Mouse (Mus musculus): ENCODE measurements at regions not wholly inside any gene's neighbourhood (a gene's known extent, or its start where the extent isn't known, plus 50 kb on each side); places are given as distances from the start of the nearest gene placed in this dataset.

DNA sequence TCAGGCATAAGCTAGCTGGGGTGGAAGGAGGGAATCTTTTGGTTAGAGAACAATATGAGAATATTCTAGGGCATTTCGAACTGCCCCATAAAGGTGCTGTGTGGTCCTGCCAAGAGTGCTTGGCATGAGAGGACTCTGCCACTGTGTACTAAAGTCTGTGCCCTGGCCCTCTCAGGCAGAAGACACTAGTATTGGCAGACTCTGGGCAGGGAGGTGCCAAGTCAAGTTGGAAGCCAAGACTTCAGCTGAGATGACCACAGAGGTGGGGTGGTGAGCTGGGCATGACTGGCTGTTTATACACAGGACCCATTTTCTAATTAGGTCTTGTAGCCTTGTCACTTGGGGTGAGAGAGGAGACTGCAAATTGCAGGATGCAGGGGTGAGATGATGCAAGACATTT lies 104.4 kb upstream of the Glra1 start:
- DNase-seq: no peak

DNA sequence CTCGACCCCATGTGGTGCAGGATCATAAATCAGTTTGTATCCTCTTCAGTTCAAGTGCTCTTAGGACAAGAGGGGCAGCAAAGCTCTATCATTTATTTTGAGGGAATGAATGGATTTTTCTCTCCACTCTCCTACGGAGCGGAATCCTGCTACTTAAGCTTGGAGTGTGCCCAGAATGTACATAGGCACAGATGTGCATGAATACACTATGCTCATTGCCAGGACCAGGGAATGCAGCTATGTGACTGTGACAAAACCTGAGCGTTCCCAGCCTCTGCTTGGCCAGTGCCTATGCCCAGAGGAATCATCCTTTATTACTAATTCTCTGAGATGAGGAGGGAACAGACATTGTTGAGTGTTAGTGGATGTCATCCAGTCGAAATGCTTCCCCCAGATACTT lies 99.5 kb upstream of the Glra1 start:
- no peak for DNase-seq

GRCm38 (mm10) chr11:55701921-55702320 lies 93.9 kb upstream of the Glra1 start:
- DNase-seq: no peak

GRCm38 (mm10) chr11:55685031-55685519 lies 77.1 kb upstream of the Glra1 start:
- no peak for DNase-seq

- DNase-seq: peak; percentile 64 to 67
Measured at GRCm38 (mm10) chr11:55682351-55682961, 74.5 kb upstream of the Glra1 start.

- DNase-seq: no peak
Measured at GRCm38 (mm10) chr11:55681226-55681980, 73.4 kb upstream of the Glra1 start.

GRCm38 (mm10) chr11:55663108-55663507 lies 55.1 kb upstream of the Glra1 start:
- DNase-seq: no peak

DNA sequence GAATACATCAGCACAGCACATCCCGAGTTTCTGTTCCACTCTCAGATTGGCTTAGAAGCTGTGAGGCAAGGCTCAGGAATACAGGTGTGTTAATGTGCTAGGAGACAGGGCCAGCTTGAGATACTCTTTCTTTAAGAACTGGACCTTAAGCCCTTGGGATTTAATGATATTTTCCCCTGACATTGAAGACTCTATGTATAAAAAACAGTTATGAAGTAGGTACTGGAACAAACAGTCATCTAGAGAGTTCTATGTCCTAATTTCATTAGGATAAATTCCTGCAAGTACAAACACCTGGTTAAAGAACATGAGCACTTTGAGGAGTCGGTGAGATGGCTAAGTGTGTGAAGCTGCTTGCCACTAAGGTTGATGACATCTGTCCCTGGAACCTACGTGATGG lies 54.3 kb upstream of the Glra1 start:
- no peak for DNase-seq

Data from kidney, postnatal 4 days (tissue).